11 mouse cellular contexts compared by ENCODE assay signal in the genomic region with DNA sequence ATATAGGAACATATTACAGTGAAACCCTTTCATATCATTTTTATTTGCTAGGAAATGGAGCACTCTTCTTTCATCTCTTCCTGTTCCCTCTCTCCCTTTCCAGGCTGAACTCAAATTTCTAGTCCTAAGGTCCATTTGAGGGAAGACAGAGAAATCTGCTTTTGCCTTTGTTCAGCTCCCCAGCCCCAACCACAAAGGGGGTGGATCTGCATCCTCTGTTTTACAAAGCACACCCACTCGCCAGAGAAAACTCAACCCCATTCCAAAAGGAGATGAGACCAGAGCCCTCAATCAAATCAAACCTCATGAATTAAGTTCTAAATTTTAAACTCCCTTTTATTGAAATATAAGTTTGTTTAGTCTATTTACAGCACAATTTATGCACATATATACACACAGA. TPM values are rescaled to one million over a fixed set of nuclear protein-coding genes. Genes with fewer than 3 reads are reported as not detected.
DNase-seq lines count a peak whose midpoint lies in the region; ATAC-seq and TF ChIP-seq lines count a peak whose summit lies in the region.
"Had no signal": no experiment of that assay in that cellular context is flagged by ENCODE, and none has a peak within 500 bp of the region (broad histone marks: within the 10 kb centered on the region; RNA-seq: fewer than 3 reads in every experiment).

No protein-coding gene starts in this region.

- no peak overlapping the region; the same call in 1 of the 2 replicates for H3K27ac ChIP-seq in left cerebral cortex, adult 2 months
- peak overlapping the region; percentile 52 for H3K27ac ChIP-seq in limb, embryonic 15.5 days
- H3K27ac ChIP-seq: stomach, embryonic 15.5 days had no signal

- H3K4me1 ChIP-seq in limb, embryonic 15.5 days, result peaks cover 40% of the 10 kb centered on the region

- H3K36me3 ChIP-seq in limb, embryonic 15.5 days, result no peaks in the 10 kb centered on the region
- H3K36me3 ChIP-seq: heart, embryonic 10.5 days; stomach, embryonic 15.5 days had no signal

- intact Hi-C loops in left cerebral cortex, adult 2 months (cut with DNase I), result no loop called here
- intact Hi-C loops in left cerebral cortex, postnatal 4 days (cut with DNase I), result loop anchor here (2.0 to 10.0 kb wide), 3 partner anchors 48 to 244 kb away; no protein-coding TSS in a partner anchor

- no peak for TF ChIP-seq CTCF in left cerebral cortex, adult 2 months (IDR thresholded peaks at IDR 0.05)

- WGBS in limb, embryonic 15.5 days, result 28% methylated on average over 1 of the region's 1 CpGs

- no peaks in the 10 kb centered on the region for H3K9me3 ChIP-seq in limb, embryonic 15.5 days
- H3K9me3 ChIP-seq: heart, embryonic 10.5 days; stomach, embryonic 15.5 days had no signal

- no peak for ATAC-seq in limb, embryonic 15.5 days (ENCODE audit: insufficient number of reproducible peaks, low FRiP score, low TSS enrichment, low read depth)
- ATAC-seq: intestine, embryonic 16.5 days had no signal

- peak overlapping the region; percentile 87 for H3K4me3 ChIP-seq in left cerebral cortex, adult 2 months
- H3K4me3 ChIP-seq in limb, embryonic 15.5 days, result no peak overlapping the region

- DNase-seq in left cerebral cortex, adult 2 months (ENCODE audit: extremely low spot score in 1 of 2, low spot score in 2 of 2), result no peak
- DNase-seq in left cerebral cortex, postnatal 4 days, result no peak
- DNase-seq in forelimb bud, embryonic 11.5 days (ENCODE audit: low read depth, low spot score), result peak; percentile 24
- DNase-seq in thymus, postnatal 36 days, result no peak
- no peak for DNase-seq in lung, postnatal 4 days
- no peak for DNase-seq in gastrocnemius, adult 8-10 months (ENCODE audit: low spot score in 2 of 2)
- no peak for DNase-seq in kidney, postnatal 25 days

- peak overlapping the region; percentile 91; the same call in 1 of the 2 replicates for H3K4me2 ChIP-seq in limb, embryonic 15.5 days

- no peaks in the 10 kb centered on the region for H3K27me3 ChIP-seq in limb, embryonic 15.5 days
- H3K27me3 ChIP-seq: stomach, embryonic 15.5 days had no signal

- no peak overlapping the region for H3K9ac ChIP-seq in limb, embryonic 15.5 days
- H3K9ac ChIP-seq: stomach, embryonic 15.5 days had no signal

RNA-seq across cellular contexts. Expression of a gene that starts 3.2 kb away (rescaled TPM):
- total RNA-seq in left cerebral cortex, adult 2 months (2021), result 10 to 100 TPM; 57.3 to 62.8 TPM
- 10 to 100 TPM; 65.1 to 65.3 TPM for total RNA-seq in left cerebral cortex, postnatal 4 days (2021)
- 16.0 and 24.8 TPM in 2 replicates for polyA plus RNA-seq in limb, embryonic 15.5 days (2015; fragmentation: Nextera tagmentation; extraction: Ambion mirVana)
- total RNA-seq in gastrocnemius, adult 8-10 months (2022), result under 1 TPM; 0.07 to 0.63 (median 0.42) TPM

RNA-seq across cellular contexts. Expression of a gene that starts 41.4 kb away (rescaled TPM):
- 100 to 1,000 TPM; 182 to 183 TPM for total RNA-seq in left cerebral cortex, adult 2 months (2021)
- 100 to 1,000 TPM; 166 to 167 TPM for total RNA-seq in left cerebral cortex, postnatal 4 days (2021)
- 21.8 and 27.7 TPM in 2 replicates for polyA plus RNA-seq in limb, embryonic 15.5 days (2015; fragmentation: Nextera tagmentation; extraction: Ambion mirVana)
- 10 to 100 TPM; 11.9 to 16.5 (median 14.8) TPM for total RNA-seq in gastrocnemius, adult 8-10 months (2022)

Comparison
In these comparisons a context has a peak if more than half of its experiments do, and no peak if none do; other contexts are left out.
1. RNA of a gene that starts 3.2 kb away (total RNA-seq): 65.1 to 65.3 TPM in left cerebral cortex, postnatal 4 days and 57.3 to 62.8 TPM in left cerebral cortex, adult 2 months; 0.07 to 0.63 TPM in gastrocnemius, adult 8-10 months; every median in the first group is over 10 times any median in the second.
2. RNA of a gene that starts 41.4 kb away (total RNA-seq): 182 to 183 TPM in left cerebral cortex, adult 2 months and 166 to 167 TPM in left cerebral cortex, postnatal 4 days; 11.9 to 16.5 TPM in gastrocnemius, adult 8-10 months; every median in the first group is over 4 times any median in the second.